Mouse (Mus musculus): ENCODE results near the gene Abcc9. TPM values are rescaled to one million over a fixed set of nuclear protein-coding genes. Genes with fewer than 3 reads are reported as not detected.

Gene Abcc9
- polyA plus RNA-seq, 1 experiment, result not detected

DNA sequence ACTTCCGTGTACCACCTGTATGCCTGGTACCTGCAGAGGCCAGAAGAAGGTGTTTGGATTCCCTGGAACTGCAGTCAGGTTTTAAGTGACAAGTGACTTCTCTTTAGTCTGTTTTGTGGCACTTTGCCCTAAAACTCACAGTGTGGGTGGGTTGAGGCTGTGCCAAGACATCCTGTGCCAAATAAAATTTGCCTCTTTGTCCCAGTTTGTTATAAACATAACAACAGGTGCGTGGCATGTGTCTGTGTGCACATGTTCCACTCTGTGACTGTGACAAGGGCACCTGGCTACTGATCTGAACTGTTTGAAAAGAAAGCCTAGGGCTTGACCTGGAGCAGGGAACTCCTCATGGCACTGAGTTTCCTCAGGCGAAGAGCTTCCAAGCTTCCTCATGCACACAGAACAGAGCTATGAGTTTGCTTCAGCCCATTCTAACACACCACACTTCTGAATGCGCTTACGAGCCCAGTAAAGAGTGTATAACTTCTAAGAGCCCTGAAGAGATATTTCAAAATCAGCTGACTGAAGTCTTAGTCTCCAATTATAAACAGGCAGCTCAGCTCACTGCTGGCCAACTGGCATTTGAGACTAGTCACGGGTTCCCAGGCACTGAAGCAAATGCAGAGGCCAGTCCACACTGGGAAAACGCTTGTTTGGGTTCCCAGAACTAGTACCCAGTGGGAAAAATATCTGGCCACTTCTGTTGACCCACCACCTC, 34.3 kb downstream of the Abcc9 start:
- no peak for TF ChIP-seq GATA1 (IDR thresholded peaks at IDR 0.05; ENCODE audit: low read length)

DNA sequence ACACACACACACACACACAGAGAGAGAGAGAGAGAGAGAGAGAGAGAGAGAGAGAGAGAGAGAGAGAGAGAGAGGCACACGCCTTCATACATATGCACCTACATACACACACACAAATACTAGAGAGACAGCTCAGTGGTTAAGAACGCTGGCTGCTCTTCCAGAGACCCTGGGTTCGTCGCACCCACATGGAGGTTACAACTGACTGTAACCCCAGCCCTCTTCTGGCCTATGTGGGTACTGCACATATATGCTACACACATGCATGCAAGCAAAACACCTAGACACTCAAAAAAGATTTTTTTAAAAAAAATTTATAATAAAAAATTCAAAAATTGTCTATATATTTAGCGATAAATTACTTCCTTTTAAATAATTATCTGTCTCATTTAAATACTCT, 43.1 kb downstream of the Abcc9 start:
- TF ChIP-seq GATA1 (IDR thresholded peaks at IDR 0.05; ENCODE audit: low read length), result no peak

DNA sequence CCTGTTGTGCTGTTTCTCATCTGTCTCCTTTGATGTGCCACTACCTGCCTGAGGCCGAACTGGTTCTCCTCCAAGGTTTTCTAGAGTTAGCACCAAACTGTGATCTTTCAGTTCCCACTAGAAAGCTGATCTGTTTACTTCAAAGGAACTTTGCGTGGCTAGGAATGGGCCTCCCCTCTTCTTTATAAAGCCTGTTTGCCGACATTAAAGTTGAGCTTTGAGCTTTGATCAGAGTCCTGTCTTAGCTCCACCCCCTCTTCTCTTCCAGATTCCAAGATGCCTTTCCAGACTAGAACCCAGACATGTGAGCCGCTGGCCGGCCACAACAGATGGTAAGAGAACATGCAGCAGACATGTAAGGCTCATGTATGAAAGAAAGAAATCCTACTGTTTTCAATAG, 47.6 kb downstream of the Abcc9 start:
- TF ChIP-seq GATA1 (IDR thresholded peaks at IDR 0.05; ENCODE audit: low read length), result no peak

- TF ChIP-seq GATA1 (IDR thresholded peaks at IDR 0.05; ENCODE audit: low read length), result no peak
Measured at GRCm38 (mm10) chr6:142652175-142652574, 49.9 kb downstream of the Abcc9 start.

DNA sequence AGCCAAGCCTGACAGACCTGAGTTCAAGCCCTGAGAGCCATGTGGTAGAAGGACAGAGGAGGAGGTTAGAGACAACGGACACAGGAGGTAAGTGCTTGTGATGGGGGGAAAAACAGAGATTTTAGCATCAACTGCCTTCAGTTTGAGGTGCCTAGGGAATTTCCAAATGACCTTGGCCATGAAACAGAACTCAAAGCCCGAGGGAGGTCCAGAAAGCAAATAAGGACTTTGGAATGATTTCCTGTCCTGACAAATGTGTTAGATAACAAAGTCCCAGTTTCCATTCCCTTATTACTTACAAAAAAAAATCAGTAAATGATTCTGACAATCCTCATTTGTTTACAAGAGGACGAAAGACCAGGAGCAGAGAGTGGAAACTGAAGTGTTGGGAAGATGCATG, 52.8 kb downstream of the Abcc9 start:
- no peak for TF ChIP-seq GATA1 (IDR thresholded peaks at IDR 0.05; ENCODE audit: low read length)

DNA sequence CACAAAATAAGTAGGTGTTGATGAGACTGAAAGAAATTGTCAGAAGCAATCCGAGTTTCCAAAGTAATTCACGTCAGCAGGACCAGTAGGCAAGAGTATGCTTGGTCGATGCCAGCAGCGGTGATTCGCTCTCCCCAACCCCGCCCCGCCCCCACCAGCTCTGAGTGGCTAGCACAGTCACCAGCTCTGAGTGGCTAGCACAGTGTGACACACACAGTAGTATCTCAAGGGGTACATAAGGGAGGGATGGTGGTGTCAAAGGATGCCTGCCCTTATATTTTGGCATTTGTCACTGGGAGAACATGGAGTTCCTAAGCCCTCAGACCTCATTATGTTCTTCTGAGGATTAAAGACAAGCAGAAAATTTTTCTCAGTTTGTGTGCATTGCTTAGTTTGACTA, 56.6 kb downstream of the Abcc9 start:
- no peak for TF ChIP-seq GATA1 (IDR thresholded peaks at IDR 0.05; ENCODE audit: low read length)

GRCm38 (mm10) chr6:142639301-142639700, 62.8 kb downstream of the Abcc9 start:
- no peak for TF ChIP-seq GATA1 (IDR thresholded peaks at IDR 0.05; ENCODE audit: low read length)

GRCm38 (mm10) chr6:142635654-142636053, 66.5 kb downstream of the Abcc9 start:
- TF ChIP-seq GATA1 (IDR thresholded peaks at IDR 0.05; ENCODE audit: low read length), result no peak

DNA sequence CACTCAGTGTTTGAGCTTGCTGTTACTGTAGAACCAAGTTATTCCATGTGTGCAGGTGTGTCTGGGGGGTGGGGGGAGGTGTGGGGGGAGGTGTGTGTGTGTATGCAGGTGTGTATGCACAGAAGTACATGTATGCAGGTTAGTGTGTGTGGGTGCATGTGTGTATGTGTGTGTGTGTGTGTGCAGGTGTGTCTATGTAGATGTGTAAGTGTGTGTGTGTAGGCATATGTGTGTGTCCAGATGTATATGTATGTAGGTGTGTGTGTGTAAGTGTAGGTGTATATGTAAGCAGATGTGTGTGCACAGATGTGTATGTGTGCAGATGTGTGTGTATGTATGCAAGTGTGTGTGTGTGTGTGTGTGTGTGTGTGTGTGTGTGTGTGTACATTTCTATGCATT, 66.9 kb downstream of the Abcc9 start:
- TF ChIP-seq GATA1 (IDR thresholded peaks at IDR 0.05; ENCODE audit: low read length), result no peak

GRCm38 (mm10) chr6:142634530-142635184, 67.5 kb downstream of the Abcc9 start:
- TF ChIP-seq GATA1 (IDR thresholded peaks at IDR 0.05; ENCODE audit: low read length), result no peak

GRCm38 (mm10) chr6:142623351-142623750, 78.8 kb downstream of the Abcc9 start:
- no peak for TF ChIP-seq GATA1 (IDR thresholded peaks at IDR 0.05; ENCODE audit: low read length)

DNA sequence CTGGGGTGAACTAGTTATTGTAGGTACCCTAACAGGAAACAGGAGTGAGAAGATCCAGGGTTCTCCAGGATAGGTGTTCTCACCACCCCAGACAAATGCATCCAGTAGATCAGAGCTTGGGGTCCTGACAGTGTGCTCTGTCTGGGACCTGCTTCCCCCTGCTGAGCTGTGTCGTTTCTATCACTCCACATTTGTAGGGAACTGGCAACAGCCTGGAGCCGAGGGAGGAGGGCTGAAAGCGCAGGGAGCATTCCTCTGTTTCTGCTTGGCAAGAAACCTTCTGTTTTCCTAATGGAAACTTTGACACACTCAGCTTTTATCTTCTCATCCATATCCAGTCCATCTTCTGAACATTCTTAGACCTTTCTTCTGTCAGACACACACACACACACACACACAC, 85.5 kb downstream of the Abcc9 start:
- TF ChIP-seq GATA1 (IDR thresholded peaks at IDR 0.05; ENCODE audit: low read length), result no peak

GRCm38 (mm10) chr6:142614324-142614723, 87.8 kb downstream of the Abcc9 start:
- TF ChIP-seq GATA1 (IDR thresholded peaks at IDR 0.05; ENCODE audit: low read length), result no peak

GRCm38 (mm10) chr6:142612366-142612765, 89.7 kb downstream of the Abcc9 start:
- TF ChIP-seq GATA1 (IDR thresholded peaks at IDR 0.05; ENCODE audit: low read length), result no peak

GRCm38 (mm10) chr6:142609401-142610373, 92.4 kb downstream of the Abcc9 start:
- no peak for TF ChIP-seq GATA1 (IDR thresholded peaks at IDR 0.05; ENCODE audit: low read length)

GRCm38 (mm10) chr6:142607080-142607479, 95.0 kb downstream of the Abcc9 start:
- TF ChIP-seq GATA1 (IDR thresholded peaks at IDR 0.05; ENCODE audit: low read length), result no peak

Data from G1E-ER4 (cell line).